Mouse (Mus musculus) midbrain, postnatal 0 days (tissue): ENCODE data around the gene Ttll11. TPM values are rescaled to one million over a fixed set of nuclear protein-coding genes. Genes with fewer than 3 reads are reported as not detected.
A peak's percentile ranks its signal among the peaks of the same experiment; 100 is the strongest.

Experiments used
- ATAC-seq: fragments of 200-750 bp; cut with Nextera tagmentation; 2 replicates; pipeline ENCODE4 v1.8.0; 2017; ENCODE audit warnings: moderate number of reproducible peaks, mild to moderate bottlenecking, moderate TSS enrichment, moderate library complexity; ENCODE audit not compliant: low FRiP score
- DNase-seq: peaks from one replicate; pipeline ENCODE4 v3.0.0-alpha.2; 2015; ENCODE audit warnings: low spot score
- H3K27ac ChIP-seq: fragments of 300-500 bp; sonication (generic); 2 replicates; pipeline ENCODE4 v1.5.1; 2014; ENCODE audit warnings: low read depth, mild to moderate bottlenecking, low read length, mixed read lengths
- H3K27me3 ChIP-seq: fragments of 300-500 bp; sonication (generic); 2 replicates; pipeline ENCODE4 v1.6.1; 2014; ENCODE audit warnings: low read length, control low read depth, mixed read lengths; ENCODE audit not compliant: insufficient read depth
- H3K36me3 ChIP-seq: fragments of 300-500 bp; sonication (generic); 2 replicates; pipeline ENCODE4 v1.6.1; 2014; ENCODE audit warnings: low read length, control low read depth, mixed read lengths; ENCODE audit not compliant: insufficient read depth
- H3K4me1 ChIP-seq: fragments of 300-500 bp; sonication (generic); 2 replicates; pipeline ENCODE4 v1.6.1; 2014; ENCODE audit warnings: mild to moderate bottlenecking, control low read depth, antibody characterized with exemption, low read length, mixed read lengths; ENCODE audit not compliant: insufficient read depth
- H3K4me2 ChIP-seq: fragments of 300-500 bp; sonication (generic); 2 replicates; pipeline ENCODE4 v1.6.1; 2014; ENCODE audit warnings: low read depth, mild to moderate bottlenecking, low read length, mixed read lengths; ENCODE audit not compliant: poor library complexity, severe bottlenecking
- H3K4me3 ChIP-seq: fragments of 300-500 bp; sonication (generic); 2 replicates; pipeline ENCODE4 v1.5.1; 2014; ENCODE audit warnings: low read depth, mild to moderate bottlenecking, low read length, moderate library complexity
- H3K9ac ChIP-seq: fragments of 300-500 bp; sonication (generic); replicated peaks from 2 replicates; pipeline ENCODE4 v1.6.1; 2014; ENCODE audit warnings: mild to moderate bottlenecking, low read length, moderate library complexity, mixed read lengths; ENCODE audit not compliant: poor library complexity, severe bottlenecking
- H3K9me3 ChIP-seq: fragments of 300-500 bp; sonication (generic); 2 replicates; pipeline ENCODE4 v1.6.1; 2016; ENCODE audit warnings: low read length, control low read depth
- CTCF ChIP-seq: IDR thresholded peaks from 2 replicates; pipeline ENCODE4 v1.5.1; 2016; ENCODE audit warnings: antibody characterized with exemption, mild to moderate bottlenecking
- WGBS: fragments of 180-500 bp; shearing (Covaris S2); extraction: QIAGEN DNeasy Blood & Tissue Kit; methylation state at CpG from one replicate; pipeline ENCODE4 v1.1.7; 2014; 5-methylcytosine and 5-hydroxymethylcytosine counted together
- polyA plus RNA-seq: library from polyadenylated mRNA; unstranded; fragments of >200 nt; fragmentation: Nextera tagmentation; extraction: Ambion mirVana; gene quantifications from 2 replicates; pipeline ENCODE4 v1.2.1, GENCODE M21; 2015
- total RNA-seq: library from RNA; depleted of rRNA; stranded (reverse); fragments of >200 nt; gene quantifications from 2 replicates; pipeline ENCODE4 v1.2.3, GENCODE M21; 2014

Ttll11 gene
- total and polyA plus RNA-seq, 2 experiments from 2014 or later: 7.8 to 15.8 TPM

- Histone ChIP-seq H3K9ac (no peak overlapping the region), H3K9me3 (no peaks in the 10 kb centered on the region), H3K36me3 (no peaks in the 10 kb centered on the region), H3K4me3 (no peak overlapping the region), H3K4me2 (no peak overlapping the region), H3K27ac (no peak overlapping the region), H3K27me3 (no peaks in the 10 kb centered on the region), H3K4me1 (peaks cover 3% of the 10 kb centered on the region; the same call in 1 of the 2 replicates)
- 66% methylated on average over 2 of the region's 2 CpGs for whole genome bisulfite sequencing
- no peak for TF ChIP-seq CTCF
- ATAC-seq (no peak), DNase-seq (no peak)
Measured at GRCm38 (mm10) chr2:35818883-35819282, 160.8 kb downstream of the Ttll11 start.

DNA sequence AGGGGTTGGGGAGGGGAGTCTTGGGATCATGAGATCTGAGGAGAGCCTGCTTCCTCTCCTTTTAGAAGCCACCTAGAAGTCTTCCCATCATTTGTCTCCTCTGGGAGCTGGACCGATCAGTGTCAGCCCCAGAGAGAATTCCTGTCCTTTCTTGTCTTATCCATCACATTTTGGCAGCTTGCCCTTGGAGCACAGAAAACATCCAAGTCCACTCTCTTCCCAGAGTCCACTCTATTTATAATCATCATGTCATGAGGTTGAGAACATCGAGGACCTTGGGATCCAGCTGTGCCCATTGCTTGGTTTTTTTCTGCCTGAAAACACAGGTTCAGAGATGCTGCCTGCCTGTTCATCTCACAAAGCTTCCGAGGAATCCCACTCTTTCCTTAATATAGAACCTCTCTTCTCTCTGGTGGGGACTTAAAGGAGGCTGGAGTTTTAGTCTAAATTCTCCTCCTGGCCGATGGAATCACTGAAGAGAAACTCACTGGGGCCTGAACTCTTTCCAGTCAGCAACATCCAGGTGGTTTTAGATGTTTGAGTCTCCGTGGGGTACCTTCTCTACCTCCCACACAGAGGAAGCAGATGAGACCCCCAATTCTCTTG lies 163.6 kb downstream of the Ttll11 start:
- Histone ChIP-seq H3K27ac (no peak overlapping the region), H3K4me1 (peaks cover 6% of the 10 kb centered on the region; the same call in 1 of the 2 replicates), H3K9me3 (no peaks in the 10 kb centered on the region), H3K4me3 (no peak overlapping the region), H3K36me3 (no peaks in the 10 kb centered on the region), H3K9ac (no peak overlapping the region), H3K4me2 (no peak overlapping the region), H3K27me3 (no peaks in the 10 kb centered on the region)
- DNase-seq (no peak), ATAC-seq (no peak)
- TF ChIP-seq CTCF: no peak
- WGBS: 71% methylated on average over 5 of the region's 5 CpGs

- no peak overlapping the region for H3K27ac ChIP-seq
- 0 out of 2 replicates have a peak, but pooled peaks cover 3% of the 10 kb centered on the region for H3K4me1 ChIP-seq
- H3K9me3 ChIP-seq: no peaks in the 10 kb centered on the region
- no peak overlapping the region for H3K4me3 ChIP-seq
- DNase-seq (no peak), ATAC-seq (no peak)
- H3K36me3 ChIP-seq: no peaks in the 10 kb centered on the region
- H3K27me3 ChIP-seq: no peaks in the 10 kb centered on the region
- H3K4me2 ChIP-seq: no peak overlapping the region
- TF ChIP-seq CTCF: no peak
- H3K9ac ChIP-seq: no peak overlapping the region
- whole genome bisulfite sequencing: 65% methylated on average over 2 of the region's 2 CpGs
Measured at GRCm38 (mm10) chr2:35812561-35812933, 167.2 kb downstream of the Ttll11 start.

GRCm38 (mm10) chr2:35811801-35812560 lies 167.7 kb downstream of the Ttll11 start:
- Histone ChIP-seq H3K9ac (no peak overlapping the region), H3K27ac (no peak overlapping the region), H3K4me1 (0 out of 2 replicates have a peak, but pooled peaks cover 3% of the 10 kb centered on the region), H3K36me3 (no peaks in the 10 kb centered on the region), H3K27me3 (no peaks in the 10 kb centered on the region), H3K4me3 (no peak overlapping the region), H3K4me2 (no peak overlapping the region), H3K9me3 (no peaks in the 10 kb centered on the region)
- 54% methylated on average over 14 of the region's 14 CpGs for WGBS
- ATAC-seq (peak; percentile 35; the same call in 1 of the 2 replicates), DNase-seq (no peak)
- no peak for TF ChIP-seq CTCF

DNA sequence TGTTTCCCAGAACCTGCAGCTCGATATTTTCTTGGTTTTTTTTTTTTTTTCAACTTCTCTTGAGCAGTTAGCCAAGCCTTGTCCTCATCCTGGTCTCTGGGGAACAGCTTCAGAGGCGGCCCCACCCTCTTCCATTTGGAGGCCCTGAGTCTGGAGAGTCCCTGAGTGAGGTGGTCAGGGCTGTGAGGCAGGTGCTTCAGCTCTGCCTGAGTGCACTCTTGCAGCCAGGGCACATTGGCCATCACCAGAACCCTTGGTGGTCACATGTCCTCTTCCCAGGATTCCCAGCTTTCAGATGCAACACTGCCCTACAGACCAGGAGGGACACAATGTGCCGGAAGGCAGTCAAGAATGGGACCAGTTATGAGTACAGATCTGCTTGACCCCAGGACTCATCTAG lies 169.7 kb downstream of the Ttll11 start:
- no peaks in the 10 kb centered on the region for H3K36me3 ChIP-seq
- whole genome bisulfite sequencing: 71% methylated on average over 3 of the region's 3 CpGs

DNA sequence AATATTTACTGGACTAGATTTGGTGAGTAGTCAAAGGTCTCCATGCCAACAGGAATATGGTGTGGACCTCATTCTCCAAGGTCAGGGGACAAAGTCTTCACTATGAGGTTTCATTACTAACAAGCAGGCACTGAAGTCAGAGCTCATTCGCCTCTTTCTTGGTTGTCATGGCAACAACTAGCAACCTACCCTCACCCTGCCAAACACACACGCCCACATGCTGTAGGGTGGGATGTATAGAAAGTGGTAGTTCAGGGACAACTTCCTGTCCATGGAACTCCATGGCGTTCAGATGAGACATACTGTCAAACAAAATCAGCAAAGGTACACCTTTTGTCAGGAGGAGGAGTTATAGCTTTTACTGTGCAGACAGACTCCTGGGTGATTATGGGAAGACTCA lies 170.6 kb downstream of the Ttll11 start:
- H3K4me3 ChIP-seq: no peak overlapping the region
- no peak overlapping the region for H3K9ac ChIP-seq
- no peaks in the 10 kb centered on the region for H3K36me3 ChIP-seq
- no peaks in the 10 kb centered on the region for H3K9me3 ChIP-seq
- no peak for TF ChIP-seq CTCF
- H3K27ac ChIP-seq: no peak overlapping the region
- ATAC-seq (0 out of 2 replicates have a peak, but pooled peaks have one; percentile 35), DNase-seq (peak; percentile 53)
- H3K27me3 ChIP-seq: no peaks in the 10 kb centered on the region
- 0 out of 2 replicates have a peak, but pooled peaks cover 3% of the 10 kb centered on the region for H3K4me1 ChIP-seq
- WGBS: 26% methylated on average over 3 of the region's 3 CpGs
- H3K4me2 ChIP-seq: no peak overlapping the region

More for the DNA sequence above, 169.7 kb downstream of the Ttll11 start:
- no peak overlapping the region for H3K9ac ChIP-seq
- DNase-seq (no peak), ATAC-seq (no peak)
- TF ChIP-seq CTCF: no peak
- no peak overlapping the region for H3K4me2 ChIP-seq
- no peak overlapping the region for H3K27ac ChIP-seq
- H3K9me3 ChIP-seq: no peaks in the 10 kb centered on the region
- no peaks in the 10 kb centered on the region for H3K27me3 ChIP-seq
- H3K4me1 ChIP-seq: 0 out of 2 replicates have a peak, but pooled peaks cover 3% of the 10 kb centered on the region
- no peak overlapping the region for H3K4me3 ChIP-seq
